Comparison of ENCODE assay signal across 20 mouse cellular contexts in genomic region chr2:147840936-147841335, GRCm38 (mm10).
DNase-seq lines count a peak whose midpoint lies in the region; ATAC-seq and TF ChIP-seq lines count a peak whose summit lies in the region.
"Had no signal": no experiment of that assay in that cellular context is flagged by ENCODE, and none has a peak within 500 bp of the region (broad histone marks: within the 10 kb centered on the region; RNA-seq: fewer than 3 reads in every experiment).

No protein-coding gene starts in this region.

- TF ChIP-seq EP300 in stomach, postnatal 0 days (optimal IDR thresholded peaks at IDR 0.05) = no peak

- H3K4me1 ChIP-seq in lung, embryonic 14.5 days (ENCODE audit: insufficient read depth) = no peaks in the 10 kb centered on the region
- no peaks in the 10 kb centered on the region for H3K4me1 ChIP-seq in lung, adult 2 months (ENCODE audit: control insufficient read depth, insufficient read depth, low read length)
- H3K4me1 ChIP-seq in stomach, embryonic 15.5 days = no peaks in the 10 kb centered on the region
- H3K4me1 ChIP-seq in stomach, postnatal 0 days (replicated peaks; ENCODE audit: control insufficient read depth, insufficient read depth) = no peaks in the 10 kb centered on the region
- H3K4me1 ChIP-seq in hindbrain, embryonic 13.5 days (replicated peaks) = no peaks in the 10 kb centered on the region
- H3K4me1 ChIP-seq: embryonic facial prominence, embryonic 10.5 days; embryonic facial prominence, embryonic 12.5 days; forebrain, embryonic 13.5 days; forebrain, embryonic 15.5 days had no signal

- peak; percentile 48; the same call in 1 of the 2 replicates for ATAC-seq in lung, embryonic 14.5 days (ENCODE audit: insufficient read depth)
- peak; percentile 56; the same call in 1 of the 2 replicates for ATAC-seq in stomach, embryonic 15.5 days (ENCODE audit: insufficient read depth, low FRiP score, low read depth)
- 0 out of 2 replicates have a peak, but pooled peaks have one; percentile 32 for ATAC-seq in stomach, postnatal 0 days (ENCODE audit: low FRiP score, low TSS enrichment)
- ATAC-seq in hindbrain, embryonic 13.5 days (ENCODE audit: low FRiP score) = no peak
- ATAC-seq: activated CD4-positive, CD25-positive, alpha-beta regulatory T cell, adult 4 months; forebrain, embryonic 13.5 days; forebrain, embryonic 15.5 days; Patski had no signal

- no peak overlapping the region for H3K4me2 ChIP-seq in lung, embryonic 14.5 days
- no peak overlapping the region for H3K4me2 ChIP-seq in stomach, embryonic 15.5 days
- no peak overlapping the region for H3K4me2 ChIP-seq in stomach, postnatal 0 days (replicated peaks; ENCODE audit: low read depth)
- H3K4me2 ChIP-seq in hindbrain, embryonic 13.5 days = no peak overlapping the region
- H3K4me2 ChIP-seq: embryonic facial prominence, embryonic 12.5 days; forebrain, embryonic 13.5 days; forebrain, embryonic 15.5 days had no signal

- H3K9ac ChIP-seq in lung, embryonic 14.5 days = no peak overlapping the region
- no peak overlapping the region for H3K9ac ChIP-seq in stomach, embryonic 15.5 days
- H3K9ac ChIP-seq in stomach, postnatal 0 days (ENCODE audit: low read length) = no peak overlapping the region
- H3K9ac ChIP-seq in hindbrain, embryonic 13.5 days = no peak overlapping the region
- H3K9ac ChIP-seq: embryonic facial prominence, embryonic 12.5 days; forebrain, embryonic 13.5 days; forebrain, embryonic 15.5 days had no signal

- no peaks in the 10 kb centered on the region for H3K27me3 ChIP-seq in lung, embryonic 14.5 days (ENCODE audit: insufficient read depth, low read length)
- no peaks in the 10 kb centered on the region for H3K27me3 ChIP-seq in stomach, embryonic 15.5 days (replicated peaks)
- H3K27me3 ChIP-seq in stomach, postnatal 0 days (ENCODE audit: control insufficient read depth, insufficient read depth, low read length) = no peaks in the 10 kb centered on the region
- peaks cover 4% of the 10 kb centered on the region; the same call in 1 of the 2 replicates for H3K27me3 ChIP-seq in hindbrain, embryonic 13.5 days
- H3K27me3 ChIP-seq: embryonic facial prominence, embryonic 12.5 days; forebrain, embryonic 13.5 days; forebrain, embryonic 15.5 days had no signal

- no peaks in the 10 kb centered on the region for H3K36me3 ChIP-seq in lung, embryonic 14.5 days (ENCODE audit: insufficient read depth)
- no peaks in the 10 kb centered on the region for H3K36me3 ChIP-seq in stomach, embryonic 15.5 days
- H3K36me3 ChIP-seq in stomach, postnatal 0 days (ENCODE audit: control insufficient read depth, insufficient read depth, low read length) = no peaks in the 10 kb centered on the region
- no peaks in the 10 kb centered on the region for H3K36me3 ChIP-seq in hindbrain, embryonic 13.5 days
- H3K36me3 ChIP-seq: embryonic facial prominence, embryonic 10.5 days; embryonic facial prominence, embryonic 12.5 days; forebrain, embryonic 15.5 days had no signal

- 69% methylated on average over 5 of the region's 5 CpGs for WGBS in lung, embryonic 14.5 days
- 67% methylated on average over 5 of the region's 5 CpGs for WGBS in lung, adult 2 months
- WGBS in stomach, embryonic 15.5 days = 62% methylated on average over 5 of the region's 5 CpGs
- 43% methylated on average over 5 of the region's 5 CpGs for WGBS in stomach, postnatal 0 days
- WGBS in hindbrain, embryonic 13.5 days = 88% methylated on average over 5 of the region's 5 CpGs

- H3K9me3 ChIP-seq in lung, embryonic 14.5 days (ENCODE audit: low read depth, low read length) = no peaks in the 10 kb centered on the region
- no peaks in the 10 kb centered on the region for H3K9me3 ChIP-seq in stomach, embryonic 15.5 days
- H3K9me3 ChIP-seq in stomach, postnatal 0 days (ENCODE audit: control insufficient read depth, low read length) = no peaks in the 10 kb centered on the region
- no peaks in the 10 kb centered on the region for H3K9me3 ChIP-seq in hindbrain, embryonic 13.5 days
- H3K9me3 ChIP-seq: embryonic facial prominence, embryonic 10.5 days; embryonic facial prominence, embryonic 12.5 days; forebrain, embryonic 13.5 days; forebrain, embryonic 15.5 days had no signal

- TF ChIP-seq POLR2A in lung, adult 2 months (IDR thresholded peaks at IDR 0.05; ENCODE audit: borderline replicate concordance, extremely low read depth, low read depth, low read length) = no peak

- peak; percentile 7 for DNase-seq in lung, embryonic 14.5 days
- DNase-seq in lung, adult 2 months = no peak
- no peak for DNase-seq in stomach, postnatal 0 days (ENCODE audit: low spot score)
- DNase-seq in Muller cell, postnatal 12 days (ENCODE audit: inconsistent ontology term) = no peak
- DNase-seq: adrenal gland, adult 8-10 months; adrenal gland, postnatal 14 days; adrenal gland, postnatal 36 days; cerebellum, adult 11-12 months; cerebellum, adult 2 months; cerebellum, adult 9-10 months; cerebellum, postnatal 10 days; cerebellum, postnatal 25 days had no signal

- TF ChIP-seq CTCF in lung, embryonic 14.5 days (IDR thresholded peaks at IDR 0.05; ENCODE audit: low read depth) = no peak
- TF ChIP-seq CTCF in lung, adult 2 months (IDR thresholded peaks at IDR 0.05; ENCODE audit: insufficient read depth, low read length) = no peak
- TF ChIP-seq CTCF in stomach, postnatal 0 days (IDR thresholded peaks at IDR 0.05; ENCODE audit: low read depth) = no peak

- no peak overlapping the region for H3K27ac ChIP-seq in lung, embryonic 14.5 days (ENCODE audit: low read depth)
- H3K27ac ChIP-seq in stomach, embryonic 15.5 days = no peak overlapping the region
- no peak overlapping the region for H3K27ac ChIP-seq in stomach, postnatal 0 days (replicated peaks)
- no peak overlapping the region for H3K27ac ChIP-seq in hindbrain, embryonic 13.5 days
- H3K27ac ChIP-seq: embryonic facial prominence, embryonic 10.5 days; embryonic facial prominence, embryonic 12.5 days; forebrain, embryonic 13.5 days; forebrain, embryonic 15.5 days had no signal

- no peak overlapping the region for H3K4me3 ChIP-seq in lung, embryonic 14.5 days (ENCODE audit: low read depth, low read length)
- H3K4me3 ChIP-seq in lung, adult 2 months (replicated peaks; ENCODE audit: extremely low read depth, low read depth, low read length) = no peak overlapping the region
- H3K4me3 ChIP-seq in stomach, embryonic 15.5 days (replicated peaks) = no peak overlapping the region
- no peak overlapping the region for H3K4me3 ChIP-seq in stomach, postnatal 0 days (ENCODE audit: low read depth, low read length)
- H3K4me3 ChIP-seq in hindbrain, embryonic 13.5 days = no peak overlapping the region
- H3K4me3 ChIP-seq: embryonic facial prominence, embryonic 10.5 days; embryonic facial prominence, embryonic 12.5 days; forebrain, embryonic 13.5 days; forebrain, embryonic 15.5 days had no signal
